Mouse (Mus musculus): ENCODE results near the gene Zfhx3.

Gene Zfhx3

DNA sequence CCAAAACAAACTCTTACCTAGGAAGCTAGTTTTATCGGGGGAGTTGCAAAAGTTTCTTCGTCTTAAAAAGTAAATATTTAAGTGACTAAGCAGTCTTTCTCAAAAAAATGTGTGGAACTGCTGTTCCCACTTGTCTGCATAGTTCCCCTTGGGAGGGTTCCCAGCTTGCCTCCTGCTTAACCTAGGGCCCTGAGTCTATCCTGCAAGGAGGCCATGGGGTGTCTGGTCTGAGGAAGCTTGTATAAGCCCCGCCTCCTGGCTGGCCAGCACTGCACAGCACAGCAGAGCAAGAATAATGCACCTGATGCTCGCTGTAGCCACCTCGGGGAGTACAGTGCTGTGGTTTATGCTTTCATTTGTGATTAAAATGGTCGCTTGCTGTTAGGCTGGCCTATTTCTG lies 775.6 kb downstream of the Zfhx3 start:
- DNase-seq (ENCODE audit: low spot score) = no peak

- DNase-seq (ENCODE audit: low spot score) = no peak
These were observed 778.4 kb downstream of the Zfhx3 start for GRCm38 (mm10) chr8:108720840-108721239.

DNA sequence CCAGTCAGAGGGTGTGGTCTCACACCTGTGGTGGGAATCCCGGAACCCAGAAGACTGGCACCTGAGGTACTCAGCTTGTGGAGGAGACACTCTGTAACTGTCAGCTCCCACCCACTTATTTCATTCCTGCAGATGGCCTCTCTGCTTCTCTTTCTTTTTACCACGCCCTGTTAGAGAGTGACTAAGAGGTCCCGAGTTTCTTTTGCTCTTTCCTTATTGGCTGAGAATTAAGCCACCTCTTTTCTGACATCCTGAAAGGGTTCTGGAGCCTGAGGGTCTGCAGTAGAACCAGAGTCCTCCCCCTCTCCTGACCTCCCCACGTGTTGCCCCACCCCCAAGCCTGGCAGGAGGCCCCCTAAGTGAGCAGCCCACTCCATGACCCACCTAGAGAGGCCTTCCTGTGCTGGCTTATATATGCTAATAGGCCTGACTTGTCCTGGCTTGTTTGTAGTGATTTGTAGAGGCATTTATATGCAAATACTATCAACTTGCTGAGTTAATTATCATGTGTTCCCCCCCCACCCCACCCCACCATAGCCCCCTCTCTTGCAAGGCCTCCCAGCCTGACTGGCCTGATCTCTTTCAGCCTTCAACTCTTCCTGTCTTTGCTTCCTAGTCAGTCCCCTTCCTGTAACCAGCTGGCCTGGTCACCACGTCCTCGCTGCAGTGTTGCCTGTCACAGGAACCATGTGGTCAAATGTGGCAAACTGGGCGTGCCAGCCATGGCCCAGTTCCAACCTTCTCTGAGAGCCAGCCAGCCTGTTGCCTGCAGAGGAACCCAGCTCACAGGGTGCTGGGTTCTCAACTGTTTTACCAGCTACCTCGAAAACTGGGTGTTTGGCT lies 780.4 kb downstream of the Zfhx3 start:
- no peak for DNase-seq (ENCODE audit: low spot score)

- no peak for DNase-seq (ENCODE audit: low spot score)
These were observed 781.2 kb downstream of the Zfhx3 start for GRCm38 (mm10) chr8:108723636-108724035.

- DNase-seq (ENCODE audit: low spot score) = no peak
These were observed 782.5 kb downstream of the Zfhx3 start for GRCm38 (mm10) chr8:108724818-108725506.

GRCm38 (mm10) chr8:108725631-108726030 lies 783.2 kb downstream of the Zfhx3 start:
- no peak for DNase-seq (ENCODE audit: low spot score)

GRCm38 (mm10) chr8:108726541-108727241 lies 784.2 kb downstream of the Zfhx3 start:
- no peak for DNase-seq (ENCODE audit: low spot score)

DNA sequence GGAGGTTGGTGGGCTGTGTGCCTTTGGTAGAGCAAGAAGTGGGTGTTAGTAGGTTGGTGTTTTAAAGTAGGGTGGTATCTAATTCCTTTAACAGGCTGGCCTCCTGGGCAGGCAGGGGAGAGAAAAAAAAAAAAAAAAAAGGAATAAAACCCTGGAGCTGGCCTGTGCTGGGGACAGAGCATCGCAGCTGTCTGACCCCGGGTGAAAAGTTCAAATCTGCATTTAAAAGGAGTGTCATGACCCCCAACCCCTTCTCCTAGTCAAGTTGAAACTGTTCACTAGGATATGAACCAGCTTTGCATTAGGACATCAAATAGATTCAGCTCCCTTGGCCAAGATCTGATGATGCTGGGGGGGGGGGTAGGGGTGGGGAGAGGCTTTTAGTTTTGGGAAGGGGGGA lies 786.7 kb downstream of the Zfhx3 start:
- no peak for DNase-seq (ENCODE audit: low spot score)

DNA sequence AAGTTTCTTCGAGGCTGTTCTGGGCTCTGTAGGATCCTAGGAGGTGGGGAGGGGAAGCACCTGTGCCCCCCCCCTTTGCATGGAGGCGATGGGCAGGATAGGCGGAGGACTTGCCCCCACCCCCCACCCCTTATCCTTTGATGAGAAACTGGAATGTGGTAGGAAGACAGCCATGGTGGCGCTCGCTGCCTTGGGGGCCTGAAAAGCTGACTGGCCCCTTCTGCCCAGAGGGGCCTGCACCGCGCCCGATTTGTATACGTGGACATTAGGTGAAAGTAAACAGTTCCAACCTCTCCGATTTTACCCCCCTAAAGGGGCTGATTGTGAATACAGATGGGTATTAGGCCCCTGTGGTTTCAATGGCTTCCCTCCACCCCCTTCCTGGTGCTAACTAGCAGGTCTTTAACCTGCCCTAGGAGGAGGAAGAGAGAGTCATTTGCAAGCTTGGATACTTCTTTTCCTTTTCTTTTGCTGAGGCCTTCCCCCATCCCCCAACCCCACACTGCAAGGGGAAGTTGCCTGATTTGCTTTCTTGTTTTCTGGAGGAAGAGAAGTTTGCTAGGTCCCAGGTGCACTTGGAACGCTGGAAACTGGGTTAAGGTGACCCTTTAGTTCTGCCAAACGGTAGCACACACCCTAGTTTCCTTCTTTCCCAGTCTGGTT lies 787.4 kb downstream of the Zfhx3 start:
- no peak for DNase-seq (ENCODE audit: low spot score)

- DNase-seq (ENCODE audit: low spot score) = no peak
These were observed 788.5 kb downstream of the Zfhx3 start for GRCm38 (mm10) chr8:108730907-108731440.

DNA sequence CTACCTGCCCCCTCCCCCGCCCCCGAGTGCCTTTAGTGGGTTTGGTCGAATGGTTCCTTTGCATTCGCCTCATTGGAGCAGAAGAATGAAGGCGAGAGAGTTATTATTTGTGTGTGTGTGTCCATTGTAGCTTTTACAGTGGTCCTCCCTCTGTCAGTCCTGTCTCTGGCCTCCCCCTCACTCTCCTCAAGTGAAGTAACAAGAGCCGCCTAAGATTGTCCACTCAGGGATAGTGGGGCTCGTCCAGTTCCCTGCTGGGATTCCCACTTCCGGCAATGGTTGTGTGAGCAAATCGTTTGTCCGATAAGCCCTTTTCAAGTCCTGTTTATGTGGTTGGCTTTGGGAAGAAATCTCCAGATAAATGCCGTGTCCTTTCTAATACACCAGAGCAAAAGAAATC lies 790.1 kb downstream of the Zfhx3 start:
- DNase-seq (ENCODE audit: low spot score) = no peak

DNA sequence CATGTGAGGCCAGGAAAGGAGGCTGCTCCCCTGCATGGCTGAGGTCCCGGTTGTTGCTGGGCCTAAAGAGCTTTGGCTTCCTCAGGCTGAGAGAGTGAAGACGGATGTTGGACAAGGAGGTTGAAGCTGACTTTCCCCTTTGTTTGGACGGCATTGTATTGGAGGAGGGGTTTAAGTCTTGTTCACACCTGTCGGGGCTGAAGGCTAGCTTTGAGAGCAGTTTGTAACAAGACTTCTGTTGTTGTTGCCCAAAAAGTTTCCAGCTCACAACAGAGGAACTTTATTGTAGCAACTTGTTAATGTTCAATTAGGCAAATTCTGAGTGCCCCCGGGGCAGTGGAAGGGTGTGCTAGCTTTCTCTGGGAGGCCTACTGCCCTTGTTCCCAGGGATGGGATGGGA lies 790.9 kb downstream of the Zfhx3 start:
- DNase-seq (ENCODE audit: low spot score) = peak; percentile 68

- no peak for DNase-seq (ENCODE audit: low spot score)
These were observed 794.0 kb downstream of the Zfhx3 start for GRCm38 (mm10) chr8:108736442-108736841.

DNA sequence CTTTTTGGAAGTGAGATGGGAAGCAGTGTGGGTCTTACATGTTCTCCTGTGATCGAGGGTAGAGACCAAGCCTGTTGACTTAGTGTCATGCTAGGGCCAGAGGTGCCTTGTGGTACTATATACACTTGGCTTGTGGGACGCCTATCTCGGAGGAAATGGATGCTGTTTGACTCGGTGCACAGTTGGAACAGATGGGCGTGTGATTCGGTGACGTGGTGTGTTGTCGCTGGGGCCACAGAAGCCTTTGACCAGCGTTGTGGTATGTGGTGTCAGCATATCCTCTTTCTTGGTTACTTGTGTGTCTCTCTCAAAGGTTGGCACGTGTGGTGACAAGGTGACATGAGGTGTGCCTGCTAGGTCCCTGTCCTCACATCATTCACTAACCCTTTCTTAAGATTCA lies 795.7 kb downstream of the Zfhx3 start:
- DNase-seq (ENCODE audit: low spot score) = no peak

GRCm38 (mm10) chr8:108739517-108739916 lies 797.1 kb downstream of the Zfhx3 start:
- DNase-seq (ENCODE audit: low spot score) = no peak

- DNase-seq (ENCODE audit: low spot score) = no peak
These were observed 798.0 kb downstream of the Zfhx3 start for GRCm38 (mm10) chr8:108740443-108740842.

DNA sequence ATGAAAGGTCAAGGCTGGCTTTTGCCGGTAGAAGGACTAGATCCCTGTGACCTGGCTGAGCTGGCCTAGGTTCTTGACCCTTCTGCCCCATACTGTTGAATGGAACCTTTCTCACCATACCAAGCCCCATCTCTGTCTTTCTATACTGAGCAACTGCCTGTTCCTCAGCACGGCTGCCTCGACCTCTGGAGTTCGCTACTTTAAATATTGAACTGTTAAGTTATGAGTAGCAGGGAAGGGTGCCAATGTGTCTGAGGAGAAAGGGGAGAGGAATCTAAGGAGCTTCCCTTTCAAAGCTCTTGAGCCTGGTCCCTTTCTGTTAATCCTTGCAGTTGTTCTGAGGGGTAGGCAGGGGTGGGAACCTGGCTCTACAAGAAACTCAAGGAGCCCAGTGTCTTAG lies 799.2 kb downstream of the Zfhx3 start:
- DNase-seq (ENCODE audit: low spot score) = no peak

- DNase-seq (ENCODE audit: low spot score) = no peak
These were observed 800.0 kb downstream of the Zfhx3 start for GRCm38 (mm10) chr8:108742465-108742864.

DNA sequence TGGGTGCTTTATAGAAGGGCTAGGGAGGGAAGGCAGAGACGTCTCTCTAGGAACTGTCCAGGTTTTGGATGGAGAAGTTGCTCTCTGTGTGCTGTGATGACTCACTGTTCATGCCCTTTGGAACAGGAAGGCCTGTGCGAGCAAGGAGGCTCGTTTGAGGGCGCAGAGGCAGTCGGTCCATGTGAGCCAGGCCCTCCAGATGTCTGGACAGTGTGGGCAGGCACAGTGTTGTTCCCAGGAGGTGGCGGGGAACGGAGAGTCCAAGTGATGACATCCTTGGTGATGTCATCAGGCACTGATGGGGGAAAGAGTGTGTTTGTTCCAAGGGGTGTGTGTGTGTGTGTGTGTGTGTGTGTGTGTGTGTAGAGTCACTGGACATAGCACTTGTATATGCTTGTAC lies 800.8 kb downstream of the Zfhx3 start:
- no peak for DNase-seq (ENCODE audit: low spot score)

GRCm38 (mm10) chr8:108745551-108745950 lies 803.1 kb downstream of the Zfhx3 start:
- DNase-seq (ENCODE audit: low spot score) = no peak

DNA sequence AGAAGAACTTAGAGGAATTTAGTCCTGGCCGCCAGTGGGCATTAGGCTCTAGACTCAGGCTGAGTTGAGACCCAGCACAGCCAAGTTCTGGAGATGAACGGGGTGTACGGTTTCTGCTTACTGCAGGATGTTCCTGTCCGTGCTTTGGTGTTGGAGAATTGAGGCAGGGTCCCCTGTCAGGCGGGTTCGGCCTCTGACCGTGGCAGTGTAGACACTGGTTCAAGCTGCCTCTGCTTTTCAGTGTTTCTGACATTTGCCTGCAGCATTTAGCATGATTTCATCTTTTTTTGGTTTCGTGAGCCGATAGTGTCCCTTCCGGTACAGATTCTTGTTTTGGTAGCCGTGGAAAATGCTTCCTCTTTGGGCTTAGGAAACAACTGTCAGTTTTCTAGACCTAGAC lies 805.7 kb downstream of the Zfhx3 start:
- DNase-seq (ENCODE audit: low spot score) = no peak

GRCm38 (mm10) chr8:108748851-108749376 lies 806.5 kb downstream of the Zfhx3 start:
- no peak for DNase-seq (ENCODE audit: low spot score)

Measured in testis, postnatal 14 days (tissue).